Mouse (Mus musculus): Measurements from ENCODE around the gene Lbhd2. TPM values are rescaled to one million over a fixed set of nuclear protein-coding genes. Genes with fewer than 3 reads are reported as not detected.

The Lbhd2 gene
- polyA plus RNA-seq, 1 experiment from 2014 or later, result not detected

- no peaks in the 10 kb centered on the region for H3K27me3 ChIP-seq
- peak within 1 kb of the TSS; percentile 99 for H3K4me3 ChIP-seq
- H3K27ac ChIP-seq (replicated peaks), result peak within 1 kb of the TSS; percentile 96
- no peaks in the 10 kb centered on the region for H3K36me3 ChIP-seq
- H3K4me2 ChIP-seq, result peak within 1 kb of the TSS; percentile 85
- under 1% methylated on average over 79 of the region's 94 CpGs for WGBS
- peak; percentile 97 for ATAC-seq (ENCODE audit: low read depth)
- peak within 1 kb of the TSS; percentile 94 for H3K9ac ChIP-seq
- peaks cover 35% of the 10 kb centered on the region for H3K4me1 ChIP-seq (replicated peaks)
- no peaks in the 10 kb centered on the region for H3K9me3 ChIP-seq
Observed at GRCm38 (mm10) chr12:111377376-111377973, 29.1 kb upstream of the Lbhd2 start, which contains the start of gene Cdc42bpb. Gene Cdc42bpb (minus strand): TSS chr12:111377718.

- Histone ChIP-seq H3K27me3 (no peaks in the 10 kb centered on the region), H3K9ac (peak overlapping the region; percentile 94), H3K4me1 (replicated peaks) (peaks cover 35% of the 10 kb centered on the region), H3K4me3 (peak overlapping the region; percentile 99), H3K27ac (replicated peaks) (peak overlapping the region; percentile 96), H3K4me2 (peak overlapping the region; percentile 85), H3K36me3 (no peaks in the 10 kb centered on the region), H3K9me3 (no peaks in the 10 kb centered on the region)
- WGBS, result under 1% methylated on average over 32 of the region's 32 CpGs
- ATAC-seq (ENCODE audit: low read depth), result peak; percentile 86
Observed at GRCm38 (mm10) chr12:111377986-111378490, 28.6 kb upstream of the Lbhd2 start.

- H3K27me3 ChIP-seq, result no peaks in the 10 kb centered on the region
- H3K36me3 ChIP-seq, result no peaks in the 10 kb centered on the region
- peak overlapping the region; percentile 99 for H3K4me3 ChIP-seq
- peaks cover 35% of the 10 kb centered on the region for H3K4me1 ChIP-seq (replicated peaks)
- H3K4me2 ChIP-seq, result peak overlapping the region; percentile 85
- ATAC-seq (ENCODE audit: low read depth), result no peak
- H3K9ac ChIP-seq, result peak overlapping the region; percentile 94
- WGBS, result 75% methylated on average over 12 of the region's 12 CpGs
- H3K9me3 ChIP-seq, result no peaks in the 10 kb centered on the region
- H3K27ac ChIP-seq (replicated peaks), result 0 out of 2 replicates have a peak overlapping the region, but pooled peaks have one; percentile 96
Observed at GRCm38 (mm10) chr12:111378812-111379211, 27.8 kb upstream of the Lbhd2 start.

- no peak for ATAC-seq (ENCODE audit: low read depth)
- Histone ChIP-seq H3K4me3 (no peak overlapping the region), H3K4me2 (no peak overlapping the region), H3K36me3 (no peaks in the 10 kb centered on the region), H3K27ac (replicated peaks) (no peak overlapping the region), H3K4me1 (replicated peaks) (no peaks in the 10 kb centered on the region), H3K9ac (no peak overlapping the region), H3K27me3 (no peaks in the 10 kb centered on the region), H3K9me3 (no peaks in the 10 kb centered on the region)
- WGBS, result 85% methylated on average over 13 of the region's 13 CpGs
Observed at GRCm38 (mm10) chr12:111385883-111386641, 20.5 kb upstream of the Lbhd2 start.

- Histone ChIP-seq H3K9me3 (no peaks in the 10 kb centered on the region), H3K9ac (no peak overlapping the region), H3K4me2 (no peak overlapping the region), H3K27me3 (no peaks in the 10 kb centered on the region), H3K4me1 (replicated peaks) (no peaks in the 10 kb centered on the region), H3K4me3 (no peak overlapping the region), H3K36me3 (no peaks in the 10 kb centered on the region), H3K27ac (replicated peaks) (no peak overlapping the region)
- ATAC-seq (ENCODE audit: low read depth), result no peak
- WGBS, result 65% methylated on average over 8 of the region's 8 CpGs
Observed at GRCm38 (mm10) chr12:111386642-111387120, 19.9 kb upstream of the Lbhd2 start.

GRCm38 (mm10) chr12:111387146-111387545 is 19.5 kb upstream of the Lbhd2 start:
- no peak overlapping the region for H3K4me2 ChIP-seq
- H3K27ac ChIP-seq (replicated peaks), result no peak overlapping the region
- H3K36me3 ChIP-seq, result no peaks in the 10 kb centered on the region
- H3K27me3 ChIP-seq, result no peaks in the 10 kb centered on the region
- no peak overlapping the region for H3K9ac ChIP-seq
- H3K4me3 ChIP-seq, result no peak overlapping the region
- 85% methylated on average over 4 of the region's 4 CpGs for WGBS
- H3K9me3 ChIP-seq, result no peaks in the 10 kb centered on the region
- no peak for ATAC-seq (ENCODE audit: low read depth)
- H3K4me1 ChIP-seq (replicated peaks), result no peaks in the 10 kb centered on the region

GRCm38 (mm10) chr12:111394008-111394407 is 12.6 kb upstream of the Lbhd2 start:
- H3K4me2 ChIP-seq, result no peak overlapping the region
- no peak for ATAC-seq (ENCODE audit: low read depth)
- no peaks in the 10 kb centered on the region for H3K36me3 ChIP-seq
- H3K9me3 ChIP-seq, result no peaks in the 10 kb centered on the region
- H3K27ac ChIP-seq (replicated peaks), result no peak overlapping the region
- no peak overlapping the region for H3K9ac ChIP-seq
- WGBS, result 77% methylated on average over 6 of the region's 6 CpGs
- peaks cover 8% of the 10 kb centered on the region for H3K27me3 ChIP-seq
- no peak overlapping the region for H3K4me3 ChIP-seq
- H3K4me1 ChIP-seq (replicated peaks), result no peaks in the 10 kb centered on the region

- H3K4me1 ChIP-seq (replicated peaks), result no peaks in the 10 kb centered on the region
- H3K4me3 ChIP-seq, result no peak overlapping the region
- H3K36me3 ChIP-seq, result no peaks in the 10 kb centered on the region
- ATAC-seq (ENCODE audit: low read depth), result no peak
- H3K9ac ChIP-seq, result no peak overlapping the region
- H3K4me2 ChIP-seq, result no peak overlapping the region
- no peak overlapping the region for H3K27ac ChIP-seq (replicated peaks)
- no peaks in the 10 kb centered on the region for H3K9me3 ChIP-seq
- 70% methylated on average over 5 of the region's 5 CpGs for WGBS
- H3K27me3 ChIP-seq, result peaks cover 17% of the 10 kb centered on the region
Observed at GRCm38 (mm10) chr12:111396997-111397396, 9.6 kb upstream of the Lbhd2 start.

GRCm38 (mm10) chr12:111401454-111402184 is 5.0 kb upstream of the Lbhd2 start:
- Histone ChIP-seq H3K4me3 (no peak overlapping the region), H3K27ac (replicated peaks) (no peak overlapping the region), H3K36me3 (no peaks in the 10 kb centered on the region), H3K4me2 (no peak overlapping the region), H3K4me1 (replicated peaks) (peaks cover 2% of the 10 kb centered on the region), H3K9ac (no peak overlapping the region), H3K27me3 (peaks cover 37% of the 10 kb centered on the region), H3K9me3 (no peaks in the 10 kb centered on the region)
- 23% methylated on average over 15 of the region's 15 CpGs for WGBS
- peak; percentile 56 for ATAC-seq (ENCODE audit: low read depth)

- Histone ChIP-seq H3K27me3 (peaks cover 61% of the 10 kb centered on the region), H3K36me3 (no peaks in the 10 kb centered on the region), H3K4me3 (no peak overlapping the region), H3K27ac (replicated peaks) (no peak overlapping the region), H3K9ac (no peak overlapping the region), H3K9me3 (no peaks in the 10 kb centered on the region), H3K4me1 (replicated peaks) (peaks cover 13% of the 10 kb centered on the region), H3K4me2 (no peak overlapping the region)
- WGBS, result 55% methylated on average over 10 of the region's 10 CpGs
- no peak for ATAC-seq (ENCODE audit: low read depth)
Observed at GRCm38 (mm10) chr12:111404880-111405279, 1.7 kb upstream of the Lbhd2 start.

GRCm38 (mm10) chr12:111409583-111409982 is 3.0 kb downstream of the Lbhd2 start:
- H3K27me3 ChIP-seq, result peaks cover 62% of the 10 kb centered on the region
- H3K27ac ChIP-seq (replicated peaks), result no peak overlapping the region
- H3K9me3 ChIP-seq, result no peaks in the 10 kb centered on the region
- WGBS, result 7% methylated on average over 5 of the region's 5 CpGs
- ATAC-seq (ENCODE audit: low read depth), result no peak
- H3K4me3 ChIP-seq, result no peak overlapping the region
- H3K4me1 ChIP-seq (replicated peaks), result peaks cover 32% of the 10 kb centered on the region
- no peaks in the 10 kb centered on the region for H3K36me3 ChIP-seq
- H3K4me2 ChIP-seq, result no peak overlapping the region
- no peak overlapping the region for H3K9ac ChIP-seq

Data from neural tube, embryonic 13.5 days (tissue).